Mouse (Mus musculus): ENCODE results near the gene Plk2.

- TF ChIP-seq CTCF (IDR thresholded peaks at IDR 0.05; ENCODE audit: low read depth, low read length) = no peak
- TF ChIP-seq TAL1 (conservative IDR thresholded peaks at IDR 0.05; ENCODE audit: low read depth, low read length) = no peak
- no peak for TF ChIP-seq GATA1 (IDR thresholded peaks at IDR 0.05; ENCODE audit: borderline replicate concordance, low read length)
- TF ChIP-seq POLR2AphosphoS5 (IDR thresholded peaks at IDR 0.05; ENCODE audit: insufficient replicate concordance, low read depth, low read length) = no peak
Observed at GRCm38 (mm10) chr13:110395179-110395794, 441 bp downstream of the Plk2 start.

All from G1E (cell line).